ENCODE assay signal across 8 mouse cellular contexts in genomic region chr19:15649368-15649767, GRCm38 (mm10).
DNase-seq lines count a peak whose midpoint lies in the region; ATAC-seq and TF ChIP-seq lines count a peak whose summit lies in the region.

No protein-coding gene starts in this region.

- H3K36me3 ChIP-seq in kidney, adult 2 months (ENCODE audit: control insufficient read depth, insufficient read depth, low read length) = no peaks in the 10 kb centered on the region
- H3K36me3 ChIP-seq in ES-E14 (ENCODE audit: control insufficient read depth, insufficient read depth, low read length, poor library complexity, severe bottlenecking) = no peaks in the 10 kb centered on the region
- H3K36me3 ChIP-seq in liver, postnatal 0 days (replicated peaks; ENCODE audit: insufficient read depth, low read length) = no peaks in the 10 kb centered on the region

- no peak for TF ChIP-seq POLR2A in kidney, adult 2 months (IDR thresholded peaks at IDR 0.05; ENCODE audit: low read depth, low read length)

- H3K4me1 ChIP-seq in kidney, adult 2 months (ENCODE audit: control insufficient read depth, insufficient read depth, low read length) = no peaks in the 10 kb centered on the region
- no peaks in the 10 kb centered on the region for H3K4me1 ChIP-seq in ES-E14 (ENCODE audit: control insufficient read depth in 2 of 2, insufficient read depth in 2 of 2, low read length in 2 of 2, poor library complexity in 1 of 2)
- H3K4me1 ChIP-seq in liver, postnatal 0 days (ENCODE audit: insufficient read depth) = no peaks in the 10 kb centered on the region

- ATAC-seq in liver, postnatal 0 days = no peak

- WGBS in kidney, adult 2 months = 18% methylated on average over 4 of the region's 4 CpGs
- 22% methylated on average over 4 of the region's 4 CpGs for WGBS in liver, postnatal 0 days (ENCODE audit: insufficient replicate concordance)

- in situ Hi-C loops in ES-E14 (cut with MboI; ENCODE audit: low sequenced_read_pairs in 2 of 2, unreplicated experiment in 2 of 2) = no loop called here

- no peak overlapping the region for H3K4me3 ChIP-seq in kidney, adult 2 months (ENCODE audit: insufficient read depth, low read depth, low read length)
- H3K4me3 ChIP-seq in ES-E14 (ENCODE audit: insufficient read depth in 1 of 2, low read depth in 1 of 2, low read length in 2 of 2, poor library complexity in 1 of 2, severe bottlenecking in 1 of 2) = no peak overlapping the region
- no peak overlapping the region for H3K4me3 ChIP-seq in liver, postnatal 0 days (ENCODE audit: low read depth, low read length)

- peak; percentile 66 for TF ChIP-seq CTCF in kidney, adult 2 months (conservative IDR thresholded peaks at IDR 0.05; ENCODE audit: insufficient read depth, insufficient read length, low read depth, low read length)
- peak; percentile 83 for TF ChIP-seq CTCF in liver, postnatal 0 days (IDR thresholded peaks at IDR 0.05; ENCODE audit: low read depth)

- DNase-seq in kidney, adult 2 months = peak; percentile 13
- DNase-seq in kidney, adult 18-20 months = no peak
- peak; percentile 39 for DNase-seq in A20 (ENCODE audit: low read depth, low spot score)
- peak; percentile 50 for DNase-seq in ES-E14 (ENCODE audit: low read depth, low spot score)
- DNase-seq in embryo, embryonic 11 days = peak; percentile 49
- peak; percentile 35 for DNase-seq in liver, postnatal 0 days
- peak; percentile 55 for DNase-seq in testis, postnatal 10 days (ENCODE audit: low spot score)
- no peak for DNase-seq in frontal cortex, postnatal 10 days (ENCODE audit: low spot score in 2 of 2)

- no peaks in the 10 kb centered on the region for H3K9me3 ChIP-seq in ES-E14 (ENCODE audit: control insufficient read depth, insufficient read depth, low read depth, low read length)
- H3K9me3 ChIP-seq in liver, postnatal 0 days (ENCODE audit: low read length) = no peaks in the 10 kb centered on the region

- no peak for TF ChIP-seq EP300 in liver, postnatal 0 days (IDR thresholded peaks at IDR 0.05; ENCODE audit: low read depth)

- H3K9ac ChIP-seq in ES-E14 (ENCODE audit: insufficient read depth, low read depth, low read length, poor library complexity, severe bottlenecking) = no peak overlapping the region
- no peak overlapping the region for H3K9ac ChIP-seq in liver, postnatal 0 days (replicated peaks)

- H3K27ac ChIP-seq in kidney, adult 2 months (ENCODE audit: insufficient read depth, low read depth, low read length) = no peak overlapping the region
- no peak overlapping the region for H3K27ac ChIP-seq in ES-E14 (ENCODE audit: insufficient read depth, low read depth, low read length, poor library complexity, severe bottlenecking)
- no peak overlapping the region for H3K27ac ChIP-seq in liver, postnatal 0 days (ENCODE audit: low read depth)

- no peak overlapping the region for H3K4me2 ChIP-seq in liver, postnatal 0 days (ENCODE audit: low read depth, low read length)

- H3K27me3 ChIP-seq in kidney, adult 2 months (replicated peaks; ENCODE audit: control insufficient read depth, insufficient read depth, low read length) = no peaks in the 10 kb centered on the region; the same call in 1 of the 2 replicates
- no peaks in the 10 kb centered on the region for H3K27me3 ChIP-seq in liver, postnatal 0 days (ENCODE audit: insufficient read depth, low read length)

TF ChIP-seq in ES-E14, 5 proteins besides CTCF, POLR2A, EP300 and RAD21:
- TF ChIP-seq ZC3H11A (IDR thresholded peaks at IDR 0.05; ENCODE audit: borderline replicate concordance, low read depth, low read length) = peak; percentile 46; the same call in 1 of the 2 replicates
- TF ChIP-seq MAFK (IDR thresholded peaks at IDR 0.05; ENCODE audit: insufficient read depth, low read depth, low read length) = no peak

Comparison
In these comparisons a context has a peak if more than half of its experiments do, and no peak if none do; other contexts are left out.
1. DNase-seq: peak in kidney, adult 2 months (single experiment), A20 (single experiment), ES-E14 (single experiment), embryo, embryonic 11 days (single experiment), liver, postnatal 0 days (single experiment) and testis, postnatal 10 days (single experiment); none in kidney, adult 18-20 months (single experiment) and frontal cortex, postnatal 10 days (0 of 2).